Mouse (Mus musculus) spleen, postnatal 36 days (tissue): ENCODE measurements at regions not wholly inside any gene's neighbourhood (a gene's known extent, or its start where the extent isn't known, plus 50 kb on each side); places are given as distances from the start of the nearest gene placed in this dataset.
A peak's percentile ranks its signal among the peaks of the same experiment; 100 is the strongest.

ENCODE experiments used
- DNase-seq, 2 experiments: peaks; one replicate each; pipeline ENCODE4 v3.0.0; 2022; ENCODE audit warnings: low spot score in 2 of 2, mixed read lengths in 1 of 2

- DNase-seq: no peak
These were observed 161.5 kb upstream of the Mbnl1 start for GRCm38 (mm10) chr3:60311178-60311577.

- peak; percentile 54 to 57 for DNase-seq
These were observed 152.3 kb upstream of the Mbnl1 start for GRCm38 (mm10) chr3:60320213-60320936.

- no peak for DNase-seq
These were observed 149.1 kb upstream of the Mbnl1 start for GRCm38 (mm10) chr3:60323514-60323913.

GRCm38 (mm10) chr3:60324416-60324815, 148.2 kb upstream of the Mbnl1 start:
- DNase-seq: no peak

- DNase-seq: no peak
These were observed 147.7 kb upstream of the Mbnl1 start for GRCm38 (mm10) chr3:60324969-60325368.

GRCm38 (mm10) chr3:60332460-60332859, 140.2 kb upstream of the Mbnl1 start:
- no peak for DNase-seq

GRCm38 (mm10) chr3:60333669-60334068, 139.0 kb upstream of the Mbnl1 start:
- no peak for DNase-seq

GRCm38 (mm10) chr3:60334133-60334532, 138.5 kb upstream of the Mbnl1 start:
- no peak for DNase-seq

GRCm38 (mm10) chr3:60346390-60346789, 126.2 kb upstream of the Mbnl1 start:
- no peak for DNase-seq

- DNase-seq: peak; percentile 3 to 12
These were observed 125.6 kb upstream of the Mbnl1 start for GRCm38 (mm10) chr3:60347049-60347448.

GRCm38 (mm10) chr3:60371176-60371965, 101.3 kb upstream of the Mbnl1 start:
- DNase-seq: peak; percentile 47 to 51

- no peak for DNase-seq
These were observed 99.0 kb upstream of the Mbnl1 start for GRCm38 (mm10) chr3:60373662-60374061.

- DNase-seq: no peak
These were observed 84.0 kb upstream of the Mbnl1 start for GRCm38 (mm10) chr3:60388593-60388992.

GRCm38 (mm10) chr3:60389032-60389431, 83.6 kb upstream of the Mbnl1 start:
- no peak for DNase-seq

- peak in 1 of 2 experiments; percentile 13 for DNase-seq
These were observed 77.3 kb upstream of the Mbnl1 start for GRCm38 (mm10) chr3:60395299-60395698.

- DNase-seq: no peak
These were observed 75.7 kb upstream of the Mbnl1 start for GRCm38 (mm10) chr3:60396971-60397370.

GRCm38 (mm10) chr3:60398796-60399195, 73.8 kb upstream of the Mbnl1 start:
- DNase-seq: no peak

- DNase-seq: no peak
These were observed 70.3 kb upstream of the Mbnl1 start for GRCm38 (mm10) chr3:60402251-60402830.

- DNase-seq: no peak
These were observed 65.2 kb upstream of the Mbnl1 start for GRCm38 (mm10) chr3:60407426-60407825.

GRCm38 (mm10) chr3:60407906-60408305, 64.7 kb upstream of the Mbnl1 start:
- DNase-seq: no peak

- peak; percentile 19 to 30 for DNase-seq
These were observed 63.9 kb upstream of the Mbnl1 start for GRCm38 (mm10) chr3:60408553-60409282.

GRCm38 (mm10) chr3:60409283-60409633, 63.4 kb upstream of the Mbnl1 start:
- DNase-seq: no peak
